Mouse (Mus musculus): ENCODE measurements at regions not wholly inside any gene's neighbourhood (a gene's known extent, or its start where the extent isn't known, plus 50 kb on each side); places are given as distances from the start of the nearest gene placed in this dataset.
A peak's percentile ranks its signal among the peaks of the same experiment; 100 is the strongest.

- DNase-seq, result no peak
These were observed 115.2 kb upstream of the Pik3r1 start for GRCm38 (mm10) chr13:101883177-101883576.

- DNase-seq, result no peak
These were observed 116.7 kb upstream of the Pik3r1 start for GRCm38 (mm10) chr13:101884752-101885151.

GRCm38 (mm10) chr13:101891473-101891872, 123.5 kb upstream of the Pik3r1 start:
- DNase-seq, result no peak

GRCm38 (mm10) chr13:101893035-101893600, 125.1 kb upstream of the Pik3r1 start:
- no peak for DNase-seq

GRCm38 (mm10) chr13:101895161-101895560, 127.1 kb upstream of the Pik3r1 start:
- no peak for DNase-seq

GRCm38 (mm10) chr13:101895686-101896085, 127.7 kb upstream of the Pik3r1 start:
- DNase-seq, result no peak

GRCm38 (mm10) chr13:101896946-101897345, 128.9 kb upstream of the Pik3r1 start:
- no peak for DNase-seq

- no peak for DNase-seq
These were observed 134.2 kb upstream of the Pik3r1 start for GRCm38 (mm10) chr13:101902213-101902612.

- DNase-seq, result peak; percentile 31 to 46
These were observed 138.1 kb upstream of the Pik3r1 start for GRCm38 (mm10) chr13:101905909-101906676.

- peak; percentile 4 to 6 for DNase-seq
These were observed 141.0 kb upstream of the Pik3r1 start for GRCm38 (mm10) chr13:101909026-101909425.

GRCm38 (mm10) chr13:101910687-101911086, 142.7 kb upstream of the Pik3r1 start:
- peak; percentile 69 to 76 for DNase-seq

- DNase-seq, result no peak
These were observed 146.1 kb upstream of the Pik3r1 start for GRCm38 (mm10) chr13:101914132-101914531.

- DNase-seq, result peak; percentile 10 to 18
These were observed 146.9 kb upstream of the Pik3r1 start for GRCm38 (mm10) chr13:101914691-101915541.

- DNase-seq, result no peak
These were observed 147.5 kb upstream of the Pik3r1 start for GRCm38 (mm10) chr13:101915542-101915941.

GRCm38 (mm10) chr13:101915948-101916594, 148.1 kb upstream of the Pik3r1 start:
- DNase-seq, result no peak

- no peak for DNase-seq
These were observed 148.9 kb upstream of the Pik3r1 start for GRCm38 (mm10) chr13:101916876-101917275.

GRCm38 (mm10) chr13:101918185-101918584, 150.2 kb upstream of the Pik3r1 start:
- DNase-seq, result no peak

- no peak for DNase-seq
These were observed 151.2 kb upstream of the Pik3r1 start for GRCm38 (mm10) chr13:101919266-101919665.

- no peak for DNase-seq
These were observed 152.4 kb upstream of the Pik3r1 start for GRCm38 (mm10) chr13:101920384-101920783.

GRCm38 (mm10) chr13:101924637-101925036, 156.6 kb upstream of the Pik3r1 start:
- DNase-seq, result no peak

GRCm38 (mm10) chr13:101931264-101931663, 163.2 kb upstream of the Pik3r1 start:
- no peak for DNase-seq

- DNase-seq, result no peak
These were observed 163.9 kb upstream of the Pik3r1 start for GRCm38 (mm10) chr13:101931882-101932281.

GRCm38 (mm10) chr13:101935843-101936242, 167.8 kb upstream of the Pik3r1 start:
- no peak for DNase-seq

Data from cerebellum, postnatal 14 days (tissue).